ENCODE assay signal across 8 mouse cellular contexts in the genomic region with DNA sequence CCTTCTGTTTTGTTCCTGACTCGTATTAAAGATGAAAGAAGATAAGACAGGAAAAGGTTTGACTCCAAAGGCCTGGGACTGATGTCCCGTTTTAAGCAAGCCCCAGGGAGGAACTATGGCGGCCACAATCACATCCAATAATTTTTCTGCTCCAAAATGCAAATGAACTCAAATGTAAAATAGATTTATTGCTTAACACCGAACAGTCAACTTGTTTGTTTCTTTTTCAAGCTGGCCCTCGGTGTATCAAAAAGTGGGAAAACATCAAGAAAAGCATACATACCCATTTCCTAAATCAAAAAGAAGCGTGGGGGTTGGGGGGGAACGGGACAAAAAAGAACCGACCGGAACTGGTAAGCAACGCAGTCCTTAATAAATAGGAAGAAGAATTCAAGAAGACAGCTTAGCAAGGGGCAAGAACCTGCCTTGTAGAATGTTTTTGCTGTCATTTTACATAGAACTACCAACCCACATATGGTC. TPM values are rescaled to one million over a fixed set of nuclear protein-coding genes. Genes with fewer than 3 reads are reported as not detected.
DNase-seq lines count a peak whose midpoint lies in the region; ATAC-seq lines count a peak whose summit lies in the region.

No protein-coding gene starts in this region.

- H3K27me3 ChIP-seq in lung, embryonic 15.5 days, result no peaks in the 10 kb centered on the region
- H3K27me3 ChIP-seq in neural tube, embryonic 12.5 days (replicated peaks), result peaks cover 5% of the 10 kb centered on the region; the same call in 1 of the 2 replicates

- no peak for DNase-seq in lung, postnatal 25 days (ENCODE audit: low spot score)
- DNase-seq in embryo, embryonic 11 days, result peak; percentile 44
- DNase-seq in induced T-regulatory cell, adult 2 months (ENCODE audit: low read depth), result peak; percentile 73
- DNase-seq in adrenal gland, adult 8-10 months, result no peak
- no peak for DNase-seq in natural killer cell, adult 2 months (ENCODE audit: low spot score in 2 of 2)
- DNase-seq in layer of hippocampus, adult 18-20 months (ENCODE audit: low spot score in 2 of 2), result no peak

- peak overlapping the region; percentile 79 for H3K4me2 ChIP-seq in lung, embryonic 15.5 days
- peak overlapping the region; percentile 75 for H3K4me2 ChIP-seq in neural tube, embryonic 12.5 days (replicated peaks)

- peak overlapping the region; percentile 98 for H3K27ac ChIP-seq in lung, embryonic 15.5 days
- no peak overlapping the region for H3K27ac ChIP-seq in neural tube, embryonic 12.5 days

- no peak for ATAC-seq in lung, embryonic 15.5 days (ENCODE audit: borderline replicate concordance, extremely low read depth, low FRiP score, low TSS enrichment)
- ATAC-seq in neural tube, embryonic 12.5 days (ENCODE audit: low FRiP score, low read depth), result no peak

- peak overlapping the region; percentile 60; the same call in 1 of the 2 replicates for H3K9ac ChIP-seq in lung, embryonic 15.5 days
- no peak overlapping the region for H3K9ac ChIP-seq in neural tube, embryonic 12.5 days

- H3K9me3 ChIP-seq in lung, embryonic 15.5 days, result no peaks in the 10 kb centered on the region
- H3K9me3 ChIP-seq in neural tube, embryonic 12.5 days, result no peaks in the 10 kb centered on the region

- H3K4me3 ChIP-seq in lung, embryonic 15.5 days, result peak overlapping the region; percentile 96
- peak overlapping the region; percentile 19; the same call in 1 of the 2 replicates for H3K4me3 ChIP-seq in neural tube, embryonic 12.5 days

- WGBS in lung, embryonic 15.5 days, result 6% methylated on average over 10 of the region's 10 CpGs
- WGBS in neural tube, embryonic 12.5 days, result 11% methylated on average over 10 of the region's 10 CpGs

- H3K36me3 ChIP-seq in lung, embryonic 15.5 days, result no peaks in the 10 kb centered on the region
- H3K36me3 ChIP-seq in neural tube, embryonic 12.5 days, result no peaks in the 10 kb centered on the region

- peaks cover 42% of the 10 kb centered on the region for H3K4me1 ChIP-seq in lung, embryonic 15.5 days
- peaks cover 44% of the 10 kb centered on the region for H3K4me1 ChIP-seq in neural tube, embryonic 12.5 days

RNA-seq across cellular contexts. Expression of a gene that starts 15.9 kb away (rescaled TPM):
- polyA plus RNA-seq in lung, embryonic 15.5 days (2015; fragmentation: Nextera tagmentation; extraction: Ambion mirVana), result 5.0 and 5.1 TPM in 2 replicates
- 2.3 and 2.5 TPM in 2 replicates for polyA plus RNA-seq in neural tube, embryonic 12.5 days (2016; fragmentation: Nextera tagmentation; extraction: Ambion mirVana)
- 10 to 100 TPM; 23.0 to 38.9 (median 32.6) TPM for total RNA-seq in adrenal gland, adult 8-10 months (2022)
- total RNA-seq in layer of hippocampus, adult 18-20 months (2021), result 1 to 10 TPM; 4.2 TPM

Comparison
In these comparisons a context has a peak if more than half of its experiments do, and no peak if none do; other contexts are left out.
1. DNase-seq: peak in embryo, embryonic 11 days (single experiment) and induced T-regulatory cell, adult 2 months (single experiment); none in lung, postnatal 25 days (single experiment), adrenal gland, adult 8-10 months (single experiment), natural killer cell, adult 2 months (0 of 2) and layer of hippocampus, adult 18-20 months (0 of 2).
2. RNA of a gene that starts 15.9 kb away (total RNA-seq): 23.0 to 38.9 TPM in adrenal gland, adult 8-10 months; 4.2 TPM in layer of hippocampus, adult 18-20 months; every median in the first group is over 4 times any median in the second.